Mouse (Mus musculus): ENCODE results near the gene Auh.

- TF ChIP-seq CTCF (IDR thresholded peaks at IDR 0.05; ENCODE audit: borderline replicate concordance, insufficient read depth, low read depth, low read length) (no peak), POLR2A (IDR thresholded peaks at IDR 0.05; ENCODE audit: borderline replicate concordance, insufficient read depth, low read length) (no peak)
Observed at GRCm38 (mm10) chr13:52914591-52915110, 14.8 kb downstream of the Auh start.

Data from cerebellum, adult 2 months (tissue).